Mouse (Mus musculus) brain, embryonic 14.5 days (tissue): ENCODE results near the gene Luc7l.

Experiments
- CTCF ChIP-seq: fragments of 200-500 bp; IDR thresholded peaks from 2 replicates; pipeline ENCODE4 v1.5.1; 2012; ENCODE audit warnings: inconsistent platforms, mild to moderate bottlenecking, moderate library complexity, borderline replicate concordance; ENCODE audit not compliant: insufficient read depth, insufficient read length; ENCODE audit errors: extremely low read depth
- POLR2A ChIP-seq: fragments of 200-500 bp; IDR thresholded peaks from 2 replicates; pipeline ENCODE4 v1.6.1; 2012; ENCODE audit warnings: mild to moderate bottlenecking, inconsistent platforms, borderline replicate concordance; ENCODE audit not compliant: poor library complexity, insufficient read depth, insufficient read length, severe bottlenecking; ENCODE audit errors: extremely low read depth

- TF ChIP-seq CTCF (no peak), POLR2A (no peak)
These were observed 40.0 kb upstream of the Luc7l start for GRCm38 (mm10) chr17:26212681-26213080.
